Mouse (Mus musculus) WW6 (cell line): Measurements from ENCODE around the gene Zfp358.

Source experiments
- DNase-seq: peaks from one replicate; pipeline ENCODE4 v3.0.0-alpha.2; 2013; ENCODE audit warnings: low read depth, low spot score

The Zfp358 gene

GRCm38 (mm10) chr8:3492901-3493844 lies at the start of gene Zfp358:
Gene Zfp358 (plus strand): TSS chr8:3493138.
- DNase-seq: no peak

- DNase-seq: no peak
Observed at GRCm38 (mm10) chr8:3449226-3449625, 43.7 kb upstream of the Zfp358 start.

GRCm38 (mm10) chr8:3450670-3451069 lies 42.3 kb upstream of the Zfp358 start:
- peak; percentile 61 for DNase-seq

- DNase-seq: no peak
Observed at GRCm38 (mm10) chr8:3451992-3452391, 40.9 kb upstream of the Zfp358 start.

- DNase-seq: no peak
Observed at GRCm38 (mm10) chr8:3463248-3463647, 29.7 kb upstream of the Zfp358 start.

GRCm38 (mm10) chr8:3464309-3464708 lies 28.6 kb upstream of the Zfp358 start:
- DNase-seq: no peak

GRCm38 (mm10) chr8:3467006-3467885 lies 25.7 kb upstream of the Zfp358 start, which contains the start of gene Pex11g:
Gene Pex11g (minus strand): TSS chr8:3467680.
- DNase-seq: peak; percentile 98

GRCm38 (mm10) chr8:3467886-3468545 lies 24.9 kb upstream of the Zfp358 start:
- no peak for DNase-seq

GRCm38 (mm10) chr8:3468838-3469237 lies 24.1 kb upstream of the Zfp358 start:
- no peak for DNase-seq

- DNase-seq: no peak
Observed at GRCm38 (mm10) chr8:3470562-3470961, 22.4 kb upstream of the Zfp358 start, which contains the start of gene Tex45. Gene Tex45 (plus strand): TSS chr8:3470862.

GRCm38 (mm10) chr8:3475715-3476429 lies 17.1 kb upstream of the Zfp358 start:
- no peak for DNase-seq

GRCm38 (mm10) chr8:3480221-3480785 lies 12.6 kb upstream of the Zfp358 start:
- DNase-seq: no peak

GRCm38 (mm10) chr8:3481605-3482004 lies 11.3 kb upstream of the Zfp358 start:
- no peak for DNase-seq

GRCm38 (mm10) chr8:3482240-3482740 lies 10.6 kb upstream of the Zfp358 start:
- no peak for DNase-seq

- no peak for DNase-seq
Observed at GRCm38 (mm10) chr8:3483546-3483945, 9.4 kb upstream of the Zfp358 start.

GRCm38 (mm10) chr8:3485192-3485591 lies 7.7 kb upstream of the Zfp358 start:
- no peak for DNase-seq

GRCm38 (mm10) chr8:3493845-3494208 lies 889 bp downstream of the Zfp358 start:
- DNase-seq: no peak

GRCm38 (mm10) chr8:3495578-3496427 lies 2.9 kb downstream of the Zfp358 start:
- DNase-seq: no peak

- no peak for DNase-seq
Observed at GRCm38 (mm10) chr8:3496428-3496748, 3.5 kb downstream of the Zfp358 start.

- no peak for DNase-seq
Observed at GRCm38 (mm10) chr8:3498583-3498982, 5.6 kb downstream of the Zfp358 start.
